Comparison of ENCODE assay signal across 12 mouse cellular contexts in the genomic region with DNA sequence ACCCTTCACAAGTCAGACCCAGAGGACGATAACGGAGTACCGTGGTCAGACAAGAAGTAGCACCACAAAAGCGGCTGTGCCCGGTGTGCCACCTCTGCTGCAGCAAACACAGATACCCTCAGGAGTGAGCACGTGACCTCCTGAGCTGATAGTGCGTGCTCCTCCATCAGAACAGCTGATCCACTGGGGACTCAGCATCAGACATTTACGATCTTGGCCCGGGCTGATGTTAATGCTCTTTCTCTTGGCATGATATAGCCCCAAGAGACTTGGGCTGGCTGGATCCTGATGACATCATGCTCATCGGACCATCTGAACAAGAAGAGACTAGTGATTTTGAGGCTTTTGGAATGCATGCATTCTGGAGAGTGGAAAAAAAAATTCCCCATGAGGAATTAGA. TPM values are rescaled to one million over a fixed set of nuclear protein-coding genes. Genes with fewer than 3 reads are reported as not detected.
DNase-seq lines count a peak whose midpoint lies in the region; ATAC-seq and TF ChIP-seq lines count a peak whose summit lies in the region.
"Had no signal": no experiment of that assay in that cellular context is flagged by ENCODE, and none has a peak within 500 bp of the region (broad histone marks: within the 10 kb centered on the region; RNA-seq: fewer than 3 reads in every experiment).

No protein-coding gene starts in this region.

- H3K4me1 ChIP-seq in kidney, postnatal 0 days (replicated peaks; ENCODE audit: insufficient read depth, low read length), result no peaks in the 10 kb centered on the region
- peaks cover 18% of the 10 kb centered on the region for H3K4me1 ChIP-seq in neural tube, embryonic 13.5 days (replicated peaks)
- H3K4me1 ChIP-seq: limb, embryonic 13.5 days had no signal

- H3K4me2 ChIP-seq in kidney, postnatal 0 days (ENCODE audit: low read length), result no peak overlapping the region
- H3K4me2 ChIP-seq in neural tube, embryonic 13.5 days, result no peak overlapping the region
- H3K4me2 ChIP-seq: limb, embryonic 13.5 days had no signal

- no peak for ATAC-seq in kidney, postnatal 0 days (replicated peaks; ENCODE audit: low FRiP score, low read depth)
- ATAC-seq in neural tube, embryonic 13.5 days (ENCODE audit: low read depth), result peak; percentile 83
- ATAC-seq: lung, postnatal 0 days had no signal

- H3K27me3 ChIP-seq in kidney, postnatal 0 days (ENCODE audit: insufficient read depth, low read length), result no peaks in the 10 kb centered on the region
- H3K27me3 ChIP-seq in neural tube, embryonic 13.5 days, result no peaks in the 10 kb centered on the region
- H3K27me3 ChIP-seq: limb, embryonic 13.5 days had no signal

- no peaks in the 10 kb centered on the region for H3K9me3 ChIP-seq in kidney, postnatal 0 days (replicated peaks; ENCODE audit: low read length)
- H3K9me3 ChIP-seq in neural tube, embryonic 13.5 days, result peaks cover 4% of the 10 kb centered on the region; the same call in 1 of the 2 replicates
- H3K9me3 ChIP-seq: G1E had no signal

- WGBS in kidney, postnatal 0 days, result 71% methylated on average over 10 of the region's 10 CpGs
- WGBS in neural tube, embryonic 13.5 days, result 47% methylated on average over 10 of the region's 10 CpGs

- H3K36me3 ChIP-seq in kidney, postnatal 0 days (ENCODE audit: insufficient read depth, low read length), result no peaks in the 10 kb centered on the region
- no peaks in the 10 kb centered on the region for H3K36me3 ChIP-seq in neural tube, embryonic 13.5 days
- H3K36me3 ChIP-seq: G1E; limb, embryonic 13.5 days had no signal

- peak; percentile 57 for DNase-seq in kidney, postnatal 0 days (ENCODE audit: low spot score)
- no peak for DNase-seq in kidney, postnatal 36 days
- peak; percentile 94 for DNase-seq in NIH3T3 (ENCODE audit: low read depth)
- DNase-seq in gastrocnemius, adult 8-10 months (ENCODE audit: low spot score in 2 of 2), result peak; percentile 34 to 41
- DNase-seq in ovary, postnatal 36 days (ENCODE audit: low spot score), result no peak
- DNase-seq in layer of hippocampus, adult 11-12 months (ENCODE audit: low spot score), result no peak
- DNase-seq: adrenal gland, adult 2 months had no signal

- no peak overlapping the region for H3K4me3 ChIP-seq in kidney, postnatal 0 days (replicated peaks; ENCODE audit: low read depth, low read length)
- no peak overlapping the region for H3K4me3 ChIP-seq in neural tube, embryonic 13.5 days
- H3K4me3 ChIP-seq: limb, embryonic 13.5 days had no signal

- no peak overlapping the region for H3K9ac ChIP-seq in kidney, postnatal 0 days (ENCODE audit: low read depth, low read length)
- no peak overlapping the region for H3K9ac ChIP-seq in neural tube, embryonic 13.5 days
- H3K9ac ChIP-seq: limb, embryonic 13.5 days had no signal

- H3K27ac ChIP-seq in kidney, postnatal 0 days, result no peak overlapping the region
- no peak overlapping the region for H3K27ac ChIP-seq in neural tube, embryonic 13.5 days (replicated peaks)
- H3K27ac ChIP-seq: limb, embryonic 13.5 days had no signal

- no peak for TF ChIP-seq CTCF in kidney, postnatal 0 days (IDR thresholded peaks at IDR 0.05; ENCODE audit: low read depth)

RNA-seq across cellular contexts. Expression of a gene that starts 50.3 kb away (rescaled TPM):
- polyA plus RNA-seq in kidney, postnatal 0 days (2015; fragmentation: Nextera tagmentation; extraction: Ambion mirVana), result 206 and 225 TPM in 2 replicates
- total RNA-seq in gastrocnemius, adult 8-10 months (2022), result 10 to 100 TPM; 41.5 to 49.1 (median 45.6) TPM
- polyA plus RNA-seq in neural tube, embryonic 13.5 days (2015; fragmentation: Nextera tagmentation; extraction: Ambion mirVana), result 139 and 143 TPM in 2 replicates

RNA-seq across cellular contexts. Expression of a gene that starts 54.5 kb away (rescaled TPM):
- 9.6 and 9.9 TPM in 2 replicates for polyA plus RNA-seq in kidney, postnatal 0 days (2015; fragmentation: Nextera tagmentation; extraction: Ambion mirVana)
- 10 to 100 TPM; 43.1 to 56.3 (median 48.3) TPM for total RNA-seq in gastrocnemius, adult 8-10 months (2022)
- polyA plus RNA-seq in neural tube, embryonic 13.5 days (2015; fragmentation: Nextera tagmentation; extraction: Ambion mirVana), result 34.7 and 35.6 TPM in 2 replicates
- total RNA-seq: monocyte, adult 5-6 weeks had no signal
- polyA plus RNA-seq: G1E had no signal

Comparison
In these comparisons a context has a peak if more than half of its experiments do, and no peak if none do; other contexts are left out.
1. DNase-seq: peak in kidney, postnatal 0 days (single experiment), NIH3T3 (single experiment) and gastrocnemius, adult 8-10 months (2 of 2); none in kidney, postnatal 36 days (0 of 2), ovary, postnatal 36 days (single experiment) and layer of hippocampus, adult 11-12 months (single experiment).